Mouse (Mus musculus): ENCODE data around the gene Trhr2. TPM values are rescaled to one million over a fixed set of nuclear protein-coding genes. Genes with fewer than 3 reads are reported as not detected.

The Trhr2 gene
- polyA plus RNA-seq (2016; fragmentation: Nextera tagmentation; extraction: Ambion mirVana), result 0.32 and 0.39 TPM in 2 replicates

DNA sequence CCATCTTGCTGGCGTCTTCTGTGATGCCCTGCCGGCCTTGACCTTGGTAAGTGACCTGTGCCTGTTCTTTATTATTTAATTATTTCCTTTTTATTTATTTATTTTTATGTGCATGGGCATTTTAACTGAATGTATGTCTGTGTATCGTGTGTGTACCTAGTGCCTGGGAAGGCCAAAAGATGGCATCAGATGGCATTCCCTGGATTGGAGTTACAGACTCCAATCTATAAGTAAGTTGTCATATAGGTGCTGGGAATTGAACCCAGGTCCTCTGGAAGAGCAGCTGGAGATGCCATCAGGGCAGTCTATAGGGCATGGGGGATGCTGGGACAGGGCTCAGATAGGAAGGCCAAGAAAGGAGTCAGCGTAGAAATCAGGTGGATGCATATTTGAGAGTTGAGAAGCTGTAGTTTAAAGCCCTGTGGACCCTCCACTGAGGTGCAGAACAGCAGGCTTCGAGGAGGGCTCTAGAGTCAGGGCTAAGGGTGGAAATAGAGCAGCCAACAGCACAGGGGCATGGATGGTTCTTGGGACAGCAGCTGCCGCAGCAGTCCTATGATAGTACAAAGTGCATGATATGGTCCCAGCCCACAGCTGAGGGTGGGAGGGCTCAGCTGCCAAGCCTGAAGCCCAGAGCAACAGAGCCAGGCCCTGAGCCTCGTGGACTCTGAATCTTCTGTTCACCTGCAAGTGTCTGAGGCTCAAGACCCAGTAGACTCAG lies at the start of gene Trhr2:
Trhr2 (minus strand) TSS at position 51 of the 721 bp plus-strand sequence.
- Histone ChIP-seq H3K27ac (no peak within 1 kb of the TSS), H3K9ac (no peak within 1 kb of the TSS), H3K36me3 (no peaks in the 10 kb centered on the region), H3K4me3 (no peak within 1 kb of the TSS), H3K27me3 (peaks cover 12% of the 10 kb centered on the region), H3K9me3 (no peaks in the 10 kb centered on the region), H3K4me2 (replicated peaks) (no peak within 1 kb of the TSS), H3K4me1 (peaks cover 11% of the 10 kb centered on the region; the same call in 1 of the 2 replicates)
- ATAC-seq (ENCODE audit: insufficient number of reproducible peaks, insufficient read depth, low FRiP score, low TSS enrichment), result no peak
- 73% methylated on average over 7 of the region's 7 CpGs for WGBS

DNA sequence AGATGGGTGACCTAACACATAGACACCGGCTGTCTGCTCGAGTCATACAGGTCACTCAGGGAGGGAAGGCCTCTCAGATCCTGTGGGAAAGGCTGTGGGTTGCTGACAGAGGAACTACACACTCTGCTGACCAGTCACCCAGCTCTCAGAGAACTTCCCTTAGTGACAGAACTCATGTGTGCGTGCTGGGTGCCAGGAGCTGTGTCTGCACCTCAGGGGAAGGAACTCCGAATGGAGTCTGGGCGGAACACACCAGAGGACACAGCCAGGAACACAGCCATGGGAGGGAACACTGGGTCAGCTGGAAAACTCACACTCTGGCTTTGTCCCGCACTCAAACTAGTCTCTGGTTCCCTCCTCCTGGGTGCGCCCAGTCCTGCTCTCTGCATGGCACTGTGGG lies 47.1 kb upstream of the Trhr2 start:
- Histone ChIP-seq H3K4me3 (no peak overlapping the region), H3K9ac (no peak overlapping the region), H3K4me1 (no peaks in the 10 kb centered on the region), H3K4me2 (replicated peaks) (no peak overlapping the region), H3K27ac (no peak overlapping the region), H3K9me3 (no peaks in the 10 kb centered on the region), H3K27me3 (no peaks in the 10 kb centered on the region), H3K36me3 (peaks cover 98% of the 10 kb centered on the region)
- ATAC-seq (ENCODE audit: insufficient number of reproducible peaks, insufficient read depth, low FRiP score, low TSS enrichment), result no peak
- WGBS, result 94% methylated on average over 7 of the region's 7 CpGs

DNA sequence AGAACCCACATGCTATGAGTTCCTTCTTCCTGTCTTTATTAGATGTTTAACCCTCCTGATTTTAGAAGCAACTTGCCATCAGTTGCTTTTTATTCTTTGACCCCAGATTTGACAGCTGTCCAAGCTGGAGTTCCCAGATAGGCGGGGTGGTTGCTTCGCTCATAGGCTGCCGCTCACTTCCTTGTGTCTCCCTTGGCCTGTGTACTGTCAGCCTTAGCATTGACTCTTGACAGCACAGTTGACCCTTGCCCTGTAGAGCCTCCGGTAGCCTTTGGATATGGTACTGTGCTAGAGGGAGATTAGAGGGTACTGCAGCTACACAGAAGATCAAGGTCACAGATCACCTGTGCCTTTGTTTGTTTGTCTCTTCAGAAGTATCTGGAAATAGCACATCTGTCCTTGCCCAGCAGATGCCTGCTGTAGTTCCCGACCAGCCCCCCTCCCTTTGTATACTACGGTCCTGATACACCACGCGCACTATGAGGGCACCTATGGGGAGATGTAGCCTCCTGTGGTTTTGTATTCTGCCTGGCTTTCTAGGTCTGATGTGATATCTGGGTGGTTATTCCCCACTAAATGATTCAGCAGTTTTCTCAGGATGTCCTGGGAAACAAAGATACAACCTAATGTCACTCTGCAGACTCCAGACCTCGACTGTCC lies 44.7 kb upstream of the Trhr2 start:
- H3K9me3 ChIP-seq, result no peaks in the 10 kb centered on the region
- no peaks in the 10 kb centered on the region for H3K4me1 ChIP-seq
- no peak overlapping the region for H3K27ac ChIP-seq
- no peak for ATAC-seq (ENCODE audit: insufficient number of reproducible peaks, insufficient read depth, low FRiP score, low TSS enrichment)
- H3K9ac ChIP-seq, result no peak overlapping the region
- peaks cover 97% of the 10 kb centered on the region for H3K36me3 ChIP-seq
- H3K4me2 ChIP-seq (replicated peaks), result no peak overlapping the region
- H3K4me3 ChIP-seq, result no peak overlapping the region
- 92% methylated on average over 9 of the region's 9 CpGs for WGBS
- H3K27me3 ChIP-seq, result no peaks in the 10 kb centered on the region

- no peak overlapping the region for H3K4me2 ChIP-seq (replicated peaks)
- H3K9me3 ChIP-seq, result no peaks in the 10 kb centered on the region
- no peak overlapping the region for H3K4me3 ChIP-seq
- H3K27ac ChIP-seq, result no peak overlapping the region
- H3K36me3 ChIP-seq, result peaks cover 83% of the 10 kb centered on the region
- H3K9ac ChIP-seq, result no peak overlapping the region
- 96% methylated on average over 9 of the region's 9 CpGs for WGBS
- ATAC-seq (ENCODE audit: insufficient number of reproducible peaks, insufficient read depth, low FRiP score, low TSS enrichment), result no peak
- H3K27me3 ChIP-seq, result no peaks in the 10 kb centered on the region
- no peaks in the 10 kb centered on the region for H3K4me1 ChIP-seq
These were observed 37.6 kb upstream of the Trhr2 start for GRCm38 (mm10) chr8:122398186-122398585.

GRCm38 (mm10) chr8:122395291-122395690 lies 34.7 kb upstream of the Trhr2 start:
- Histone ChIP-seq H3K27me3 (no peaks in the 10 kb centered on the region), H3K9me3 (no peaks in the 10 kb centered on the region), H3K36me3 (peaks cover 74% of the 10 kb centered on the region), H3K9ac (no peak overlapping the region), H3K27ac (no peak overlapping the region), H3K4me1 (no peaks in the 10 kb centered on the region), H3K4me2 (replicated peaks) (no peak overlapping the region), H3K4me3 (no peak overlapping the region)
- WGBS, result 91% methylated on average over 6 of the region's 6 CpGs
- ATAC-seq (ENCODE audit: insufficient number of reproducible peaks, insufficient read depth, low FRiP score, low TSS enrichment), result no peak

DNA sequence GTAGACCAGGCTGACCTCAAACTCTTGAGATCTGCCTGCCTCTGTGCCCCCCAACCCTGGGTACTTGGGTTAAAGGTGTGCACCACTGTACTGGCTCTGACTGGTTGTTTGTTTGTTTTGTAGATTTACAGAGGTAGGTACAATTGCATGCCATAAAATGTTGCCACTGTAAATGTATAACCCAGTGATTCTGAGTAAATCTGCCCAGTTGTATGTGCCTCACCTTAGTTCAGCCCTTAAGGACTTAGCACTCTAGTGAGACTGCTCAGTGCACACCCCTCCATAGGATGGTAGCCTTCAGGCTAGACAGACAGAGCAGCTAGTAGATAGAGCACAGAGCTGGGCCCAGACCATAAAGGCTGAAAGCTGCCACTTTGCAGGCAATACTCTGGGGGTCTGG lies 33.2 kb upstream of the Trhr2 start:
- no peak overlapping the region for H3K9ac ChIP-seq
- no peak overlapping the region for H3K4me2 ChIP-seq (replicated peaks)
- no peak overlapping the region for H3K27ac ChIP-seq
- H3K4me3 ChIP-seq, result no peak overlapping the region
- ATAC-seq (ENCODE audit: insufficient number of reproducible peaks, insufficient read depth, low FRiP score, low TSS enrichment), result no peak
- no peaks in the 10 kb centered on the region for H3K9me3 ChIP-seq
- H3K4me1 ChIP-seq, result no peaks in the 10 kb centered on the region
- H3K27me3 ChIP-seq, result no peaks in the 10 kb centered on the region
- H3K36me3 ChIP-seq, result peaks cover 72% of the 10 kb centered on the region

DNA sequence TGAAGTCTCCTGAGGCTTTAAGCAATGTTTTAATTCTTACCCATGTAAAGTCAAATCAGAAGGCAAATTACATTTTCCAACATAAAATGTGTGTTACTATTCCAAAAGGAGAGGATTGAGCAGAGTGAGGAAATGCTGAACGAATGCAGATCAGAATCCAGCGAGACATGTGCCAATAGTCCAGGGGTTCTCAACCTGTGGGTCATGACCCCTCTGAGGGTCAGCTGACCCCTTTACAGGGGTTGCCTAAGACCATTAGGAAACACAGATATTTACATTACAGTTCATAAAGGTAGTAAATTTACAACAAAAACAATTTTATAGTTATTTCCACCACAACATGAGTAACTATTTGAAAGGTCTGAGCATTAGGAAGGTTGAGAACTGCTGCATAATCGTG lies 30.2 kb upstream of the Trhr2 start:
- no peaks in the 10 kb centered on the region for H3K27me3 ChIP-seq
- no peak overlapping the region for H3K4me2 ChIP-seq (replicated peaks)
- H3K27ac ChIP-seq, result no peak overlapping the region
- peaks cover 82% of the 10 kb centered on the region for H3K36me3 ChIP-seq
- no peaks in the 10 kb centered on the region for H3K9me3 ChIP-seq
- ATAC-seq (ENCODE audit: insufficient number of reproducible peaks, insufficient read depth, low FRiP score, low TSS enrichment), result no peak
- H3K4me3 ChIP-seq, result no peak overlapping the region
- 83% methylated on average over 3 of the region's 3 CpGs for WGBS
- no peak overlapping the region for H3K9ac ChIP-seq
- no peaks in the 10 kb centered on the region for H3K4me1 ChIP-seq

GRCm38 (mm10) chr8:122389357-122389756 lies 28.8 kb upstream of the Trhr2 start:
- Histone ChIP-seq H3K4me3 (no peak overlapping the region), H3K9me3 (no peaks in the 10 kb centered on the region), H3K4me2 (replicated peaks) (no peak overlapping the region), H3K27ac (no peak overlapping the region), H3K36me3 (peaks cover 85% of the 10 kb centered on the region), H3K4me1 (no peaks in the 10 kb centered on the region), H3K27me3 (no peaks in the 10 kb centered on the region), H3K9ac (no peak overlapping the region)
- ATAC-seq (ENCODE audit: insufficient number of reproducible peaks, insufficient read depth, low FRiP score, low TSS enrichment), result no peak
- 84% methylated on average over 3 of the region's 3 CpGs for WGBS

GRCm38 (mm10) chr8:122383039-122383438 lies 22.5 kb upstream of the Trhr2 start:
- no peaks in the 10 kb centered on the region for H3K27me3 ChIP-seq
- H3K9me3 ChIP-seq, result no peaks in the 10 kb centered on the region
- peaks cover 6% of the 10 kb centered on the region for H3K4me1 ChIP-seq
- H3K27ac ChIP-seq, result no peak overlapping the region
- WGBS, result 78% methylated on average over 4 of the region's 4 CpGs
- H3K4me3 ChIP-seq, result no peak overlapping the region
- H3K9ac ChIP-seq, result no peak overlapping the region
- H3K4me2 ChIP-seq (replicated peaks), result no peak overlapping the region
- peaks cover 63% of the 10 kb centered on the region for H3K36me3 ChIP-seq
- no peak for ATAC-seq (ENCODE audit: insufficient number of reproducible peaks, insufficient read depth, low FRiP score, low TSS enrichment)

GRCm38 (mm10) chr8:122376365-122377231 lies 16.1 kb upstream of the Trhr2 start, which contains the start of gene Zc3h18:
Zc3h18 (plus strand) TSS chr8:122376609.
- peak; percentile 94 for ATAC-seq (ENCODE audit: insufficient number of reproducible peaks, insufficient read depth, low FRiP score, low TSS enrichment)
- peak within 1 kb of the TSS; percentile 92 for H3K27ac ChIP-seq
- under 1% methylated on average over 106 of the region's 107 CpGs for WGBS
- no peaks in the 10 kb centered on the region for H3K9me3 ChIP-seq
- peaks cover 19% of the 10 kb centered on the region for H3K4me1 ChIP-seq
- peak within 1 kb of the TSS; percentile 83 for H3K4me2 ChIP-seq (replicated peaks)
- H3K9ac ChIP-seq, result peak within 1 kb of the TSS; percentile 91
- peaks cover 14% of the 10 kb centered on the region; the same call in 1 of the 2 replicates for H3K36me3 ChIP-seq
- H3K27me3 ChIP-seq, result no peaks in the 10 kb centered on the region
- H3K4me3 ChIP-seq, result peak within 1 kb of the TSS; percentile 91

GRCm38 (mm10) chr8:122375751-122376364 lies 15.3 kb upstream of the Trhr2 start:
- no peaks in the 10 kb centered on the region for H3K27me3 ChIP-seq
- peaks cover 11% of the 10 kb centered on the region; the same call in 1 of the 2 replicates for H3K36me3 ChIP-seq
- WGBS, result 23% methylated on average over 13 of the region's 13 CpGs
- H3K27ac ChIP-seq, result 0 out of 2 replicates have a peak overlapping the region, but pooled peaks have one; percentile 92
- peak overlapping the region; percentile 83 for H3K4me2 ChIP-seq (replicated peaks)
- peak overlapping the region; percentile 91 for H3K9ac ChIP-seq
- H3K4me1 ChIP-seq, result peaks cover 19% of the 10 kb centered on the region
- H3K4me3 ChIP-seq, result peak overlapping the region; percentile 91
- peak; percentile 23; the same call in 1 of the 2 replicates for ATAC-seq (ENCODE audit: insufficient number of reproducible peaks, insufficient read depth, low FRiP score, low TSS enrichment)
- no peaks in the 10 kb centered on the region for H3K9me3 ChIP-seq
